Mouse (Mus musculus) neural tube, embryonic 13.5 days (tissue): ENCODE data around the gene Luzp2. TPM values are rescaled to one million over a fixed set of nuclear protein-coding genes. Genes with fewer than 3 reads are reported as not detected.
"Not testable (repeated sequence)": the region's sequence is repeated elsewhere in the genome, so short reads cannot be mapped to it uniquely, and the experiment has no call there.

Source experiments
- ATAC-seq: fragments of 200-750 bp; cut with Nextera tagmentation; 2 replicates; pipeline ENCODE4 v1.8.0; 2017; ENCODE audit warnings: low read depth, mild to moderate bottlenecking, moderate TSS enrichment, moderate library complexity
- H3K27ac ChIP-seq: fragments of 300-500 bp; sonication (generic); replicated peaks from 2 replicates; pipeline ENCODE4 v1.5.1; 2015; ENCODE audit warnings: moderate library complexity, mild to moderate bottlenecking, inconsistent platforms
- H3K27me3 ChIP-seq: fragments of 300-500 bp; sonication (generic); 2 replicates; pipeline ENCODE4 v1.6.1; 2015; ENCODE audit warnings: mild to moderate bottlenecking, inconsistent platforms
- H3K36me3 ChIP-seq: fragments of 300-500 bp; sonication (generic); 2 replicates; pipeline ENCODE4 v1.6.1; 2015; ENCODE audit warnings: mild to moderate bottlenecking, inconsistent platforms
- H3K4me1 ChIP-seq: fragments of 300-500 bp; sonication (generic); replicated peaks from 2 replicates; pipeline ENCODE4 v1.6.1; 2015; ENCODE audit warnings: inconsistent platforms
- H3K4me2 ChIP-seq: fragments of 300-500 bp; sonication (generic); 2 replicates; pipeline ENCODE4 v1.6.1; 2015; ENCODE audit warnings: inconsistent platforms, mild to moderate bottlenecking, moderate library complexity
- H3K4me3 ChIP-seq: fragments of 300-500 bp; sonication (generic); 2 replicates; pipeline ENCODE4 v1.5.1; 2015; ENCODE audit warnings: mild to moderate bottlenecking, inconsistent platforms
- H3K9ac ChIP-seq: fragments of 300-500 bp; sonication (generic); 2 replicates; pipeline ENCODE4 v1.6.1; 2015; ENCODE audit warnings: moderate library complexity, mild to moderate bottlenecking, inconsistent platforms
- H3K9me3 ChIP-seq: fragments of 300-500 bp; sonication (generic); 2 replicates; pipeline ENCODE4 v1.6.1; 2016; ENCODE audit warnings: inconsistent platforms
- WGBS: fragments of 180-500 bp; shearing (Covaris S2); methylation state at CpG from one replicate; pipeline ENCODE4 v1.1.7; 2015; 5-methylcytosine and 5-hydroxymethylcytosine counted together
- polyA plus RNA-seq: library from polyadenylated mRNA; unstranded; fragments of >200 nt; fragmentation: Nextera tagmentation; extraction: Ambion mirVana; gene quantifications from 2 replicates; pipeline ENCODE4 v1.2.1, GENCODE M21; 2015

Luzp2 gene
- polyA plus RNA-seq, 1 experiment from 2014 or later, result 19.8 TPM

DNA sequence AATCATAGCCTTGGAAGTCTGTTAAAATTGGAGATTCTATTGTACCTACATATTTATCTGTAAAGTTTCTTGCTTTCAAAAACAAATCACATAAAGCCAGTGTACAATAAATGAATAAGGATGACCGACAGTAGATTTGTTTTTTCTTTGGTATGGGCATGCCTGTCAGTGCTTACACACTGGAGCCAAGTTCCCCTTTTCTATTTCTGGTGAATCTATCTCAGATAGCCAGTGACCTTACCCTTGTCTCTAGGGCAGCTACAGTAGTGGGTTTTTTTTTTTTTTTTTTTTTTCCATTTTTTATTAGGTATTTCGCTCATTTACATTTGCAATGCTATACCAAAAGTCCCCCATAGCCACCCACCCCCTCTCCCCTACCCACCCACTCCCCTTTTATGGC is 298.6 kb downstream of the Luzp2 start:
- not testable (repeated sequence) for H3K9ac ChIP-seq, H3K4me3 ChIP-seq, H3K4me2 ChIP-seq, ATAC-seq, H3K4me1 ChIP-seq, H3K36me3 ChIP-seq, H3K27ac ChIP-seq, H3K9me3 ChIP-seq, H3K27me3 ChIP-seq
- WGBS, result 78% methylated on average over 2 of the region's 2 CpGs

DNA sequence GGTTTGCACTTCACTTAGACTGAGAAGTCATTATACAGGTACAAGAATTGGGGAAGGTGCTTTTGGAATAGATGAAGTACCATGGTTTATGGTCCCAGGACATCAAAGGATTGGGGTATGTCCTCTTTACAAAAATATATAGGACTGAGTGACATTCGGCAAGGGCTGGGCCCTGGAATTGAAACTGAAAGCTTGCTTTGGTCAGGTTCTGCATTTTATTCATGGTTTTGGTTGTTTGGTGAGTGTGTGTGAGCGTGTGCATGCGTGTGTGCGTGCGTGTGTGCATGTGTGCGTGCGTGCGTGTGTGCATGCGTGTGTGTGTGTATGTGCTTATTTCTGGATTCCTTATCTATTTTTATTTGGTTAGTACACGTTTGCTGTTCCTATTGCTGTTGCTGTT is 353.6 kb downstream of the Luzp2 start:
- Histone ChIP-seq H3K4me2 (no peak overlapping the region), H3K9ac (no peak overlapping the region), H3K9me3 (no peaks in the 10 kb centered on the region), H3K27ac (no peak overlapping the region), H3K36me3 (no peaks in the 10 kb centered on the region), H3K4me3 (no peak overlapping the region), H3K27me3 (no peaks in the 10 kb centered on the region), H3K4me1 (no peaks in the 10 kb centered on the region)
- WGBS, result 94% methylated on average over 10 of the region's 10 CpGs
- no peak for ATAC-seq

DNA sequence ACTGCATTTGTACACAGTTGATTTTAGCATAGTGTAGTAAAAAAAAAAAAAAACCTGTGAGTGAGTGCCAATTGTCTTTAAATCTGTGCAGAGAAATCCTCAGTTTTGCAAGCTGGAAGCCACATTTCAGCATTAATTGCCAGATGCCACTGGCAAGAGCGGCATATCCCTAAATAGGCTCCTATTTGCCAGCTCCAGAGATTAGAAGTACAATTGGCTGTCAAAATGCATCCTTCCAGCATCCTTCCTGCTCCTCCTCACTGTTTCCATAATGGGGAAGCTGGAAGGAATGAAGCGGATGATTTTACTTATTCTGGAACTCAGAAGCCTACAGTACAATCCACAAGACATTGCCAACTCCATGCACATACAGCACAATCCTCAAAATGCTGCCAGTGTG is 354.2 kb downstream of the Luzp2 start:
- ATAC-seq, result no peak
- 87% methylated on average over 2 of the region's 2 CpGs for WGBS
- Histone ChIP-seq H3K4me2 (no peak overlapping the region), H3K27ac (no peak overlapping the region), H3K36me3 (no peaks in the 10 kb centered on the region), H3K4me1 (no peaks in the 10 kb centered on the region), H3K4me3 (no peak overlapping the region), H3K9me3 (no peaks in the 10 kb centered on the region), H3K9ac (no peak overlapping the region), H3K27me3 (no peaks in the 10 kb centered on the region)

DNA sequence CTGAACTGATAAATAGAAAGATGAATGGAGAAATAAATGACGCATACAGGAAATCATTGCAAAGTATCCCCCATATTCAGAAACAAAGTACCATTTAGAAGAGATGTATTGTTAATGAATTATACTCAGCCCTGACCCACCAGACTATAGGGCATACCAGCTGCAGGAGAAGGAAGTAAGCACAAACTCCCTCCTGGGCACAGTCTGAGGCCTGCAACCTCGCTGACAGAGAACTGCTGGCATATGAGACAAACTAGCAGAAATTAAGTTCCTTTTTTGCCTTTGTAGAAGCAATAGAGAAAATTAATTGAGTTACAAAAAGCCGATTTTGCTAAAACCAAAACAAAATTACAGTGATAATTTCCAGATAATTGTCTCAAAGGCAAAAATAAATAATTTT is 355.4 kb downstream of the Luzp2 start:
- Histone ChIP-seq H3K9me3 (no peaks in the 10 kb centered on the region), H3K27me3 (no peaks in the 10 kb centered on the region), H3K4me1 (no peaks in the 10 kb centered on the region), H3K4me3 (no peak overlapping the region), H3K9ac (no peak overlapping the region), H3K4me2 (no peak overlapping the region), H3K27ac (no peak overlapping the region), H3K36me3 (no peaks in the 10 kb centered on the region)
- ATAC-seq, result no peak
- WGBS, result 71% methylated on average over 3 of the region's 3 CpGs

DNA sequence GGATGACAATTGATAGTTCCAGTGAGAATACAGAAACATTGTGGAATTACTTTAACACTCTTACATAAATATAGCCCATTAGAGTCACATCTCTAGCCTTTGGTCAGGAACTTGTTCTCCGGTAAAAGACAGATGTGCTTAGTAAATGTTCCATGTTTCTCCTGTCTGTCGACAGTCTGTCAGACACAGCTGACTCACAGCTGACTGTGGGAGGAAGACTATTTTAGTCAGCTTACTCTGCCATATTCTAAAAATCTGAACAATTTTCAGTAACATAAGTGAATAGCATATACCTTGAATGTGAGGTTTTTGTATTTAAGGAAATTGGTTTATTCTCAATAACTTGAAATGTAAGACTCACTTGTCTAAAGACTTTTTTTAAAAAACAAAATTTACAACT is 363.5 kb downstream of the Luzp2 start:
- ATAC-seq, result no peak

DNA sequence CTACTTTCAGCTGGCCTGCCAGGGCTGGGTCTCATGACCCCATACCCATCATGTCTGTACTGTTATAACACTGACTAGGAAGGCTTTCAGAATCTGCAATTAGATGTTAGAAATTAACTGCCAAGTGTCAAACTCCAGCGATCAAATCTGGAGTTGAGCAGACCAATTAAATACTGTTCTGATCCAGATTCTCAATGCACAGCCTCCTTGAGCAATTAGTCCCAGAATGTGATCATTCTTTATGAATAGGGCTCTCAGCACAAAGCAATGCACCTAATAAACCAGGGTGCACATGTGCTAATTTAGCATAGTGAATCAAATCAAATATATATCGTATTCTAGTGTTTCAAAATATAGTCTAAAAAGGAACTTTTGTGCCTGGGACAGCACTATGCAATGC is 387.7 kb downstream of the Luzp2 start:
- 72% methylated on average over 2 of the region's 2 CpGs for WGBS

More for the DNA sequence above, 363.5 kb downstream of the Luzp2 start:
- Histone ChIP-seq H3K27me3 (no peaks in the 10 kb centered on the region), H3K27ac (no peak overlapping the region), H3K36me3 (no peaks in the 10 kb centered on the region), H3K4me3 (no peak overlapping the region), H3K4me2 (no peak overlapping the region), H3K9ac (no peak overlapping the region), H3K9me3 (no peaks in the 10 kb centered on the region), H3K4me1 (no peaks in the 10 kb centered on the region)
- WGBS, result 79% methylated on average over 2 of the region's 2 CpGs

DNA sequence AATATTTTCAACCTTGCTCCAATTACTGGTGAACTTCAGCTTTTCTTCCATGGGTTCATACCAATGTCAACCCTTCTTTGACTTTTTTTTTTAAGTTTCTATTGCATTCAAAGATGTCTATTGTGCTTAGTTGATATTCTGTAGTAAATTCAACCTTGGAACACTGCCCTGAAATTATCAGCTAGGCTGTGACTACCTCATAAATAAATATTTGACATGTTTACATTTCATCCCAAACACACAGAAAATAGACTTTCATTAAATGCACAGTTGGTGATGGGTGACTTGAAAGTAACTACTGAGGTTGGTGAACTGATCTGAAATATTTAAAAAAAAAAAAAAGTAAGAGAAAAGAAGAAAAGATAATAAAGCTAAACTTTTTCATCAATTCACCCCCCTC is 394.1 kb downstream of the Luzp2 start:
- H3K27me3 ChIP-seq, result no peaks in the 10 kb centered on the region
- no peak overlapping the region for H3K9ac ChIP-seq
- no peaks in the 10 kb centered on the region for H3K9me3 ChIP-seq
- no peak overlapping the region for H3K4me2 ChIP-seq
- no peak overlapping the region for H3K4me3 ChIP-seq
- H3K27ac ChIP-seq, result no peak overlapping the region
- no peaks in the 10 kb centered on the region for H3K36me3 ChIP-seq
- ATAC-seq, result no peak
- no peaks in the 10 kb centered on the region for H3K4me1 ChIP-seq

More for the DNA sequence above, 387.7 kb downstream of the Luzp2 start:
- no peak overlapping the region for H3K9ac ChIP-seq
- no peak overlapping the region for H3K27ac ChIP-seq
- H3K27me3 ChIP-seq, result no peaks in the 10 kb centered on the region
- no peaks in the 10 kb centered on the region for H3K36me3 ChIP-seq
- ATAC-seq, result no peak
- no peak overlapping the region for H3K4me2 ChIP-seq
- no peak overlapping the region for H3K4me3 ChIP-seq
- H3K9me3 ChIP-seq, result no peaks in the 10 kb centered on the region
- no peaks in the 10 kb centered on the region for H3K4me1 ChIP-seq
